Mouse (Mus musculus) WW6 (cell line): Measurements from ENCODE around the gene Med21.

ENCODE experiments used
- DNase-seq: peaks from one replicate; pipeline ENCODE4 v3.0.0-alpha.2; 2013; ENCODE audit warnings: low read depth, low spot score

Med21 gene

GRCm38 (mm10) chr6:146640068-146640965 is 2.0 kb upstream of the Med21 start:
- DNase-seq, result no peak

DNA sequence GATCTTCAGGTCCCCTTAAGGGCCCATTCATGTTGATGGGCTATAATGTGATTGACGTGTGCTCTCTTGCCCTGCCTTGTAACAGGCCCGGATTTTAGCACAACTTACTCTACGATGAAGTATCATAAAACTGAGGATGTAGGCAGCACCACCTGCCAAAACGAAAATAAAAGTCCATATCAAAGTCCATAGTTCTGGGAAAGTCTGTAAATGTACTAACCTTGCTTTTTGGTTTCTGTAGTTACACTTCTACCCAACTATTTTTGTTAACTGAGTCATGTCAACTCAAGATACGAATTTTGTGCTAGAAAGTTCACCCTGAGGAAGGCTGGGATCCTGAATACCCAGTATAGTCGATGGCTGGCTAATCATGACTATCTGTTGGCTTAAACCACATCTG is 1.4 kb upstream of the Med21 start:
- no peak for DNase-seq

DNA sequence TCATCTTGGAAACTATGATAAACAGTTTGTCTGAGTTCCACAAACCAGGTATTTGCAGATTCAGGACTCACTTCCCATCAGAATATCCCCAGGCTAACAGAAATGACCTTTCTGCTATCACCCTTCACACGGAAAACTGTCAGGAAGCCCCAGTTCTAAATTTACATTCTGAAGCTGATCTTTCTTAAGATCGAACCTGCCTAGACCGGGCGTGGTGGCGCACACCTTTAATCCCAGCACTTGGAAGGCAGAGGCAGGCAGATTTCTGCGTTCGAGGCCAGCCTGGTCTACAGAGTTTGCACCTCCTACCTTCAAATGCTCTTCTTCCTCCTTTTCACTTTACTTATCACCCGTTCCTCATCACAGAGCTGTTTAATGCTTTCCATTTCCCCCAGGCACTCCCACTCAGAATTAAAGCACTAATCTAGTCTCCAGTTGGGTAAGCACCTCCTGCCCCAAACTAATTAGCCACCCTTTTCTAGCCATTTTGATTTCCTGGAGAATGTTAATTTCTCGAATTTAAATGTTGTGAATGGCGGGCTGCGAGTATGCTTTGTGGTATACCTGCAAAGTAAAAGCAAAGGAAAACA is 631 bp upstream of the Med21 start:
- no peak for DNase-seq

DNA sequence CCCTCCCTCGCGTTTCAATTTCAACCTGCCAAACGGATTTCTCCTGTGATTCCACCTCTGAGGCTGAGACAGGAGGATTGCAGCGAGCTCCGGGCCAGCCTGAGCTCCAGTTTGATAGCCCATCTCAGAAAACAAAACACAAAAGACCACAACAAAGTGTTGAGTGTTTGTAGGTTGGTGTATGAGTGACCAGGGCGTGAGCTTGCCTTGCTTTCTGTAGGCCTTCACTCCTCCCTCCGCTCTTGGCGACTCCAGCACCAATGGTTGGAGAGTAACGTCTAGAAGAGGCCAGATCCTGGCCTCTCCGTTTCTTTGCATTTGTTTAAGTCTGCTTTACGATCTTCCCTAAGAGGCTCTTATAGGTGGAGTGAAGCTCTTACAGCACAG is 830 bp downstream of the Med21 start:
- no peak for DNase-seq

GRCm38 (mm10) chr6:146650013-146650412 is 7.7 kb downstream of the Med21 start:
- no peak for DNase-seq

- no peak for DNase-seq
Measured at GRCm38 (mm10) chr6:146651431-146651830, 9.1 kb downstream of the Med21 start.

DNA sequence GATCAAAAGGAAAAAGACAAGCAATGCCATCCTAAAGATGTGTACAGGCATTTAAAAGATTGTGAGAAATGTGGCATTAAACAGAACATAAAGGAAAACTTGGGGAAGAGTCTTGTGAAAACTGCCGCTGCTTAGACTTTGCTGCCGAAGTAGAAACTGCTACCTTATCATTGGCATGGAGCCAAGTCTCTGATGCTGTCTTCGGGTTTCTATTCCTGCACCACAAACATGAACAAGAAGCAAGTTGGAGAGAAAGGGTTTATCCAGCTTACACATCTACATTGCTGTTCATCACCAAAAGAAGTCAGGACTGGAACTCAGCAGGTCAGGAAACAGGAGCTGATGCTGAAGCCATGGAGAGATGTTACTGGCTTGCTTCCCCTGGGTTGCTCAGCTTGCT is 10.8 kb downstream of the Med21 start:
- no peak for DNase-seq

- DNase-seq, result no peak
Measured at GRCm38 (mm10) chr6:146660591-146660990, 18.2 kb downstream of the Med21 start.

DNA sequence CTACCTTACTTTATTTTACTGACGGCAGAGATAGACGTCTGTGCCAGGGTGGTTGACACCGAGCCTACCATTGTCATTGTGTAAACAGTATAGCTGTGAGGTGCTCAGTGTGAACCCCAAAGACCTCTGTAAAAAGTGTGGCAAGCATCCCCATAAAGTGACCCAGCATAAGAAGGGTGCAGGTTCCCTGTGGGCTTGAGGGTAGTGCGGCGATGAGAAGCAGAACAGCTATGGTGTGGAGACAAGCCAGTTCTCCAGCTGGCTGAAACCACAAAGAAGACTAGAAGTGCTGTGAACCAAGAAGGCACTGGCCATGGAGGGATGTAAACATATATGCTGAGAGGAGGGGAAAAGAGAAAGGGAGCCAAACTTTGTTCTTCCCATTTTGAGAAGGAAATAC is 19.3 kb downstream of the Med21 start:
- no peak for DNase-seq

DNA sequence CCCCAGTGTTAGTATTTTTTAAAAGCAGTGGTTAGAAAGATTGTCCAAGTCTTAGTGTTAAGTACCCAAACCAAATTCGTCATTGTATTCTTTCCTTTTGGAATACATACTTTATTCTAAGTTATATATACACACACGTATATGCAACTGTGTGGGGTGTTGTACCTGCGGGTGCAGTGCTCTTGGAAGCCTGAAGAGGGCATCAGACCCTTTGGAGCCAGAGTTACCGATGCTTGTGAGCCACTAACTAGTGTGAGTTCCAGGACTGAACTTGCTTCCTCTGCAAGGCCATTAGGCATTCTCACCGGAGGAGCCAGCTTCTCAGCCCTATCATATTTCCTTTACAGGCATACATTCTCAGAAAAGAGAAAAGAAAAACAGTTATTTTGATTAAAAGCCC is 20.3 kb downstream of the Med21 start:
- DNase-seq, result no peak

- DNase-seq, result no peak
Measured at GRCm38 (mm10) chr6:146664116-146664515, 21.8 kb downstream of the Med21 start.

DNA sequence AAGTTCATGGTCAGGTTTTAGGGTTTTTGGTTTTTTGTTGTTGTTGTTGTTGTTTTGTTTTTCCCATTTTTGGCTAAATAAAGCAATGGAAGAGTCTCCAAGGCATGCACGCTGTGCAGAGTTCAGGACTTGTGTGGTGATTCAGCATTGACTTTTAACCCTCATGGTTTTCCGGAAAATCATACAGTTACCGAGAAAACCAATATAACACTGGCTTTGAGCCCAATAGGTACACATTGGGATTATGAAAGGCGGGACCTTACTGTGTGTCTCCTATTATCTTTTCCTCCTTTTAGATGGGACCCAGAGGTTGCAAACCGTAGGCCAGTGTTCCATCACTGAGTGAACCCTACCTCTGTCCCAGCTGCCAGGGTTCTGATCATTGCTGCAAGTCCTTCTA is 22.6 kb downstream of the Med21 start:
- DNase-seq, result no peak

DNA sequence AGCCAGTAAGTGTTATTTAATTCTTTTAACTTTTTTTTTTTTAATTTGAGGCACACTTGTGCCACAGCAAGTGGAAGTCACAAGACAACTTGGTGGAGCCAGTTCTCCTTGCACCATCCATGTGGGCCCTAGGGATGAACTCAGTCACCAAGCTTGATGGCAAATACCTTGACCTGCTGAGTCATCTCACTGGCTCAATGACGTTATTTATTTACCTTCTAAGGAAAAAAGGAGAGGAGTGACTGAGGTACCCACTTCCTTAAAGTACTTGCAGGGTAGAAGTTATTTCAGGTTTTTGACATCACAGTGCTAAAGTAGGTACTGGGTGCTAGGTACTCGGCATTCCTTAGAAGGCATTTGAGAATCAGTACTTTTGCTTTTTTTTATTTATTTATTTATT is 23.1 kb downstream of the Med21 start:
- DNase-seq, result no peak

GRCm38 (mm10) chr6:146666811-146667210 is 24.5 kb downstream of the Med21 start:
- no peak for DNase-seq

DNA sequence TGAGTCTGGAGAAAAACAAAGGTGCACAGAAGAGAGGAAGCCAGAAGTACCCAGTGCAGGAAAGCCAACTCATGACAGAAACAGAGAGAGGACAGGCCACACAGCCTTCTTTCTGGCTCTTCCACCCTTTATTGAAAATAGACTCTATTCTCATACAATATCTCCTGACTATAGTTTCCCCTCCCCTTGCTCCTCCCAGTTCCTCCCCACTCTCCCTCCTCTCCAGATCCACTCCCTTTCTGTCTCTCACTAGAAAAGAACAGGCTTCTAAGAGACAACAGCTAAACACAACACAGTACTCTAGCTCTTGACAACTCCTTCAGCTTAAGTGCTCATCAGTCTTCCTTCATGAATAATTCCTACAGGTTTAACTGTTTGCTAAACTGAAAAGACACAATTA is 26.3 kb downstream of the Med21 start:
- no peak for DNase-seq

DNA sequence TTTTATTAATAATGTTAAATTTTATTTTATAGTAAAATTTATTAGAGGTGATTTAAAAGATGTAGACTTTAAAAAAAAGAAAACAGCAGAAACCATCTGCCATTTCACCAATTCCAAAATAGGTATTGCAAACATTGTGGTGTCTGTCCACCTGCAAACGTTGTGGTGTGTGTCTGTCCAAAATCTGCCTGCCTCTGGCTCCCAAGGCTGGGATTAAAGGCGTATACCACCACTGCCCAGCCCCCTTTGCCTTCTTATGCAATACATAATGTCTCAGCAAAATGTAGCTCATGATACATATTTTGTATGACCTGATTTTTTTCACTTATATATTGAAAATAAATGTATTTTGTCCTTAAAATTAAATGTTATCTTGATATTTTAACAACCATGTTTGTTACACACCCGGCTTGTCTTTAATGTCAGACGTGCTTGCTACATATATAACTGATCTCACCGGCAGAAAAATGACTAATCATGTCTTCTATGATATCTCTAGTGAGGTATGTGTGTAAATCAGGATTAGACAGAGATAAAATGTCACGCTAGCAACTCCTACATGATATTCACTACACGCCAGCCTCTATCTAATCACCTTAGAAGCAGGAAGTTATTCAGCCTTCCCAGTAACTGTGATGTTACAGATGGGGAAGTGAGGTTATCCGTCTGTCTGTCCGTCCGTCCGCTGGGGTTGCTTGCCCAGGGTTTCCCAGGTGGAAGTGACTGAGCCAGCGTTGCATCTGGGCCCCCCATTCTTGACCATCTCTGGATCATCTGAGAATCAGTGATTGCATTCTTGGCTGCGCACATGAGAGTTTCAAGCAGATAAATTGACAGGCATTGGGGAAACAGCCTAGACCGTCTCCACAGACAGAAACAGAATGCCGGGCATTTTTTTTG is 28.9 kb downstream of the Med21 start:
- no peak for DNase-seq

GRCm38 (mm10) chr6:146672106-146672505 is 29.8 kb downstream of the Med21 start:
- DNase-seq, result no peak

GRCm38 (mm10) chr6:146673696-146674095 is 31.3 kb downstream of the Med21 start:
- no peak for DNase-seq

- DNase-seq, result no peak
Measured at GRCm38 (mm10) chr6:146674420-146674819, 32.1 kb downstream of the Med21 start.

DNA sequence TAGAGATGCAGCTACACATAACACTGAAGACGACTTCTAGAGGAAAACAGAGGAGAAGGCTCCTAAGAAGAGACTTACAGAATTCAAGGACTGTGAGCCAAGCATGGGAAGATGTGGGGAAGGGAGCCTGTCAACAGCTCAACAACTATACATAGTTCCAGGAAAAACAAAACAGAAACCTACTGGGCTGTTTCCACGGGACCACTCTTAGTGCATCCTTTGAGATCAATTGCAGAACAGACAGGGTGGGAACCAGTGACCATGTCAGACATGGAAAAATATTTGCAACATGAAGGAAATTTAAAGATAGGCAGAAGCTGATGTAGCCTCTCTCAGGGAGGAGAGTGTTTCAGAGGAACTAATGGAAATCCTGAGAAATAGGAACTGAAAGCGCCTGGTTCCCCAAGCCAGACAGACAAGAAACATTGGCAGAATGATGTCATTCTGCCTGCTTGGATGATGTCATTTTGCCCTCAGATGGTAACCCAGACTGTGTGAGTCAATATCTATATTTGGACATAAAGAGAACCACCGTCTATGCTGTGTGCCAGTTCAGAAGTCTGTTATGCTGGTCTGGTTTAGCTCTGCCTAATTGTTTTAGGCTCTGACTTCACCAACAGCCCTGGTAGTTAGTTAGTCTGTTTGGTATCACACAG is 32.7 kb downstream of the Med21 start:
- DNase-seq, result no peak

DNA sequence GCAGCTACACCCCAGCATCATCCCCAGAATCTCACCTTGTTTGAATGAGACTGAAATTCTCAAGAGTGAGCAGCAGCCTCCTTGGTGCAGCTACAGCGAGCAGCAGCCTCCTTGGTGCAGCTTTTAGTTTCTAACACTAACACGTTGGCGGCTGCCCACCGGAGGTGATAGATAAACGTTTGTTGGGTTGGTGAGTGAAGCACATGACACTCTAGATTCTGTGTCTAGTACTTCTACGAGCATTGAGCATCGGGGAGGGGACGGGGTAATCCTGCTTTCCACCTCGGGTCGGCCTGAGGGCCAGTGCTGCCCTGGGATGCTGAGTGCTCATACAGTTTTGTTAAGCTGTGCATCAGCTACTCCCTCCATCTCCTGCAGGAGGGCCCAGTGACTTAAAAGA is 34.6 kb downstream of the Med21 start:
- DNase-seq, result no peak
